ENCODE assay signal across 8 mouse cellular contexts in genomic region chr5:146963937-146964278, GRCm38 (mm10). TPM values are rescaled to one million over a fixed set of nuclear protein-coding genes. Genes with fewer than 3 reads are reported as not detected.
DNase-seq lines count a peak whose midpoint lies in the region; ATAC-seq and TF ChIP-seq lines count a peak whose summit lies in the region.

No protein-coding gene starts in this region.

- no peak for DNase-seq in kidney, postnatal 4 days
- peak; percentile 20 for DNase-seq in embryonic facial prominence, embryonic 10.5 days (ENCODE audit: low spot score)
- no peak for DNase-seq in midbrain, postnatal 0 days (ENCODE audit: low spot score)
- DNase-seq in right cerebral cortex, adult 18-20 months, result no peak
- no peak for DNase-seq in left cerebral cortex, adult 9 months (ENCODE audit: low spot score in 2 of 2)
- DNase-seq in kidney, adult 9 months, result no peak

- 50% methylated on average over 8 of the region's 8 CpGs for WGBS in kidney, embryonic 16.5 days
- 53% methylated on average over 8 of the region's 8 CpGs for WGBS in embryonic facial prominence, embryonic 10.5 days
- 53% methylated on average over 8 of the region's 8 CpGs for WGBS in intestine, embryonic 15.5 days
- WGBS in midbrain, postnatal 0 days, result 56% methylated on average over 8 of the region's 8 CpGs

- H3K4me3 ChIP-seq in kidney, embryonic 16.5 days (ENCODE audit: low read length), result peak overlapping the region; percentile 85
- peak overlapping the region; percentile 94 for H3K4me3 ChIP-seq in embryonic facial prominence, embryonic 10.5 days
- peak overlapping the region; percentile 90 for H3K4me3 ChIP-seq in intestine, embryonic 15.5 days (replicated peaks)
- peak overlapping the region; percentile 80 for H3K4me3 ChIP-seq in midbrain, postnatal 0 days (ENCODE audit: low read depth, low read length)

- peaks cover 6% of the 10 kb centered on the region; the same call in 1 of the 2 replicates for H3K36me3 ChIP-seq in kidney, embryonic 16.5 days (ENCODE audit: insufficient read depth, low read length)
- peaks cover 7% of the 10 kb centered on the region for H3K36me3 ChIP-seq in embryonic facial prominence, embryonic 10.5 days (replicated peaks)
- no peaks in the 10 kb centered on the region; the same call in 1 of the 2 replicates for H3K36me3 ChIP-seq in intestine, embryonic 15.5 days
- H3K36me3 ChIP-seq in midbrain, postnatal 0 days (ENCODE audit: insufficient read depth, low read length), result peaks cover 1% of the 10 kb centered on the region; the same call in 1 of the 2 replicates

- H3K27ac ChIP-seq in kidney, embryonic 16.5 days (ENCODE audit: low read length), result no peak overlapping the region
- peak overlapping the region; percentile 81 for H3K27ac ChIP-seq in embryonic facial prominence, embryonic 10.5 days (replicated peaks)
- H3K27ac ChIP-seq in intestine, embryonic 15.5 days, result no peak overlapping the region
- H3K27ac ChIP-seq in midbrain, postnatal 0 days (ENCODE audit: low read depth, low read length), result 0 out of 2 replicates have a peak overlapping the region, but pooled peaks have one; percentile 47

- peak overlapping the region; percentile 87 for H3K9ac ChIP-seq in kidney, embryonic 16.5 days (replicated peaks; ENCODE audit: low read length)
- H3K9ac ChIP-seq in intestine, embryonic 15.5 days, result peak overlapping the region; percentile 13; the same call in 1 of the 2 replicates
- 0 out of 2 replicates have a peak overlapping the region, but pooled peaks have one; percentile 37 for H3K9ac ChIP-seq in midbrain, postnatal 0 days (replicated peaks; ENCODE audit: low read length, poor library complexity, severe bottlenecking)

- H3K4me2 ChIP-seq in kidney, embryonic 16.5 days (replicated peaks; ENCODE audit: low read depth, low read length), result peak overlapping the region; percentile 60
- H3K4me2 ChIP-seq in intestine, embryonic 15.5 days (replicated peaks), result peak overlapping the region; percentile 52
- peak overlapping the region; percentile 60 for H3K4me2 ChIP-seq in midbrain, postnatal 0 days (ENCODE audit: low read depth, low read length, poor library complexity, severe bottlenecking)

- no peak for TF ChIP-seq CTCF in midbrain, postnatal 0 days (IDR thresholded peaks at IDR 0.05)

- H3K9me3 ChIP-seq in kidney, embryonic 16.5 days (ENCODE audit: low read length), result no peaks in the 10 kb centered on the region
- no peaks in the 10 kb centered on the region for H3K9me3 ChIP-seq in embryonic facial prominence, embryonic 10.5 days
- H3K9me3 ChIP-seq in intestine, embryonic 15.5 days, result no peaks in the 10 kb centered on the region
- H3K9me3 ChIP-seq in midbrain, postnatal 0 days (ENCODE audit: low read length), result no peaks in the 10 kb centered on the region

- peak; percentile 28; the same call in 1 of the 2 replicates for ATAC-seq in kidney, embryonic 16.5 days (ENCODE audit: low FRiP score, low TSS enrichment)
- ATAC-seq in intestine, embryonic 15.5 days, result peak; percentile 57
- peak; percentile 14; the same call in 1 of the 2 replicates for ATAC-seq in midbrain, postnatal 0 days (ENCODE audit: low FRiP score)

- no peaks in the 10 kb centered on the region for H3K27me3 ChIP-seq in kidney, embryonic 16.5 days (ENCODE audit: insufficient read depth, low read length)
- 0 out of 2 replicates have a peak, but pooled peaks cover 5% of the 10 kb centered on the region for H3K27me3 ChIP-seq in embryonic facial prominence, embryonic 10.5 days (replicated peaks; ENCODE audit: low read depth, poor library complexity, severe bottlenecking)
- no peaks in the 10 kb centered on the region for H3K27me3 ChIP-seq in intestine, embryonic 15.5 days (replicated peaks)
- H3K27me3 ChIP-seq in midbrain, postnatal 0 days (ENCODE audit: insufficient read depth, low read length), result no peaks in the 10 kb centered on the region

- peaks cover 8% of the 10 kb centered on the region for H3K4me1 ChIP-seq in kidney, embryonic 16.5 days (ENCODE audit: insufficient read depth, low read length)
- H3K4me1 ChIP-seq in embryonic facial prominence, embryonic 10.5 days, result peaks cover 13% of the 10 kb centered on the region
- peaks cover 5% of the 10 kb centered on the region; the same call in 1 of the 2 replicates for H3K4me1 ChIP-seq in intestine, embryonic 15.5 days (replicated peaks)
- H3K4me1 ChIP-seq in midbrain, postnatal 0 days (ENCODE audit: insufficient read depth, low read length), result peaks cover 4% of the 10 kb centered on the region; the same call in 1 of the 2 replicates

RNA-seq across cellular contexts. Expression of gene Mtif3, which starts 0.3 kb away (rescaled TPM):
- polyA plus RNA-seq in kidney, embryonic 16.5 days (2015; fragmentation: Nextera tagmentation; extraction: Ambion mirVana), result 23.1 and 26.0 TPM in 2 replicates
- polyA plus RNA-seq in embryonic facial prominence, embryonic 10.5 days (2016; fragmentation: Nextera tagmentation; extraction: Ambion mirVana), result 20.4 and 24.0 TPM in 2 replicates
- polyA plus RNA-seq in intestine, embryonic 15.5 days (2015; fragmentation: Nextera tagmentation; extraction: Ambion mirVana), result 27.8 and 28.3 TPM in 2 replicates
- 15.8 and 25.8 TPM in 2 replicates for total RNA-seq in midbrain, postnatal 0 days (2014; rRNA removed)
- 17.1 and 20.5 TPM in 2 replicates for polyA plus RNA-seq in midbrain, postnatal 0 days (2015; fragmentation: Nextera tagmentation; extraction: Ambion mirVana)

RNA-seq across cellular contexts. Expression of gene Gtf3a, which starts 15.5 kb away (rescaled TPM):
- polyA plus RNA-seq in kidney, embryonic 16.5 days (2015; fragmentation: Nextera tagmentation; extraction: Ambion mirVana), result 122 and 128 TPM in 2 replicates
- polyA plus RNA-seq in embryonic facial prominence, embryonic 10.5 days (2016; fragmentation: Nextera tagmentation; extraction: Ambion mirVana), result 138 and 145 TPM in 2 replicates
- 132 TPM in 2 replicates for polyA plus RNA-seq in intestine, embryonic 15.5 days (2015; fragmentation: Nextera tagmentation; extraction: Ambion mirVana)
- 61.3 and 64.8 TPM in 2 replicates for total RNA-seq in midbrain, postnatal 0 days (2014; rRNA removed)
- 102 and 104 TPM in 2 replicates for polyA plus RNA-seq in midbrain, postnatal 0 days (2015; fragmentation: Nextera tagmentation; extraction: Ambion mirVana)

Comparison
In these comparisons a context has a peak if more than half of its experiments do, and no peak if none do; other contexts are left out.
1. H3K27ac ChIP-seq: peak in embryonic facial prominence, embryonic 10.5 days (single experiment) and midbrain, postnatal 0 days (single experiment); none in kidney, embryonic 16.5 days (single experiment) and intestine, embryonic 15.5 days (single experiment).
2. H3K9ac ChIP-seq: peak in every context shown above with its lines; median percentile 87 in kidney, embryonic 16.5 days; 37 in midbrain, postnatal 0 days; 13 in intestine, embryonic 15.5 days.
3. Peak in every context shown above with its lines, with median percentiles within 50 percentile points of each other: ATAC-seq, H3K4me2 ChIP-seq and H3K4me3 ChIP-seq.